Mouse (Mus musculus) bone marrow, adult 2 months (tissue): ENCODE measurements around the gene Zfp3.

Experiments
- CTCF ChIP-seq: fragments of 200-500 bp; IDR thresholded peaks from 2 replicates; pipeline ENCODE4 v1.5.1; 2011; ENCODE audit warnings: low read length, control low read depth; ENCODE audit not compliant: control insufficient read depth, insufficient read depth
- POLR2A ChIP-seq: fragments of 200-500 bp; IDR thresholded peaks from 2 replicates; pipeline ENCODE4 v1.6.1; 2011; ENCODE audit warnings: low read depth, mild to moderate bottlenecking, control low read depth, low read length, borderline replicate concordance; ENCODE audit not compliant: control insufficient read depth

DNA sequence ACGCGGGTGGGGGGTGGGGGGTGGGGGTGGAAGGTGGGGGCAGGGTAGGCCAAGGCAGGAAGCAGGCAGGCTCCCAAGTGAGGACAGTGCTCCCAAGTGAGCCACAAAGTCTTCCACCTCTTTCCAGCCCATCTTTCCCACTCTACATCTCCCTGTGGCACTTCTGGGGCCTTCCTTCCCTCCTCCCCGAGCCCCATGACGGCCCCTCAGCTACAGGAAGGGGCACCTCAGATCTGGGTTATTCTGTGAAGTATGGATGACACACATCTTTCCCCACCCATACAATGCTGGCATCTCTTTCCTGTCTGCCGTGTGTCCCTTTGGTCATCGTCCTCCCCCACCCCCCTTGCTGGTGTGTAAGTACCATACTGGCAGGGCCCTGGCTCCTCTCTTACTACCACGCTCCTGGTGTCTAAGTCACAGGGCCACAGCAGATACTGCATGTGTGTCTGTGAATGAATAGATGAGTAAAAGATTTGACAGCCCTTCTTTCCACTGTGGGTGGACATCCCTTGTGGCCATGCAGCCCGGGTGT, 41.7 kb downstream of the Zfp3 start:
- TF ChIP-seq POLR2A (no peak), CTCF (no peak)
